Mouse (Mus musculus) bone marrow, adult 2 months (tissue): Measurements from ENCODE around the gene Vmn1r16.
"Not testable (repeated sequence)": the region's sequence is repeated elsewhere in the genome, so short reads cannot be mapped to it uniquely, and the experiment has no call there.

Experiments used
- CTCF ChIP-seq: fragments of 200-500 bp; IDR thresholded peaks from 2 replicates; pipeline ENCODE4 v1.5.1; 2011; ENCODE audit warnings: low read length, control low read depth; ENCODE audit not compliant: control insufficient read depth, insufficient read depth
- POLR2A ChIP-seq: fragments of 200-500 bp; IDR thresholded peaks from 2 replicates; pipeline ENCODE4 v1.6.1; 2011; ENCODE audit warnings: low read depth, mild to moderate bottlenecking, control low read depth, low read length, borderline replicate concordance; ENCODE audit not compliant: control insufficient read depth

- TF ChIP-seq CTCF, POLR2A: not testable (repeated sequence)
Observed at GRCm38 (mm10) chr6:57365866-57366265, 36.6 kb upstream of the Vmn1r16 start.
